Mouse (Mus musculus): Measurements from ENCODE around the gene Myod1.

Myod1 gene

DNA sequence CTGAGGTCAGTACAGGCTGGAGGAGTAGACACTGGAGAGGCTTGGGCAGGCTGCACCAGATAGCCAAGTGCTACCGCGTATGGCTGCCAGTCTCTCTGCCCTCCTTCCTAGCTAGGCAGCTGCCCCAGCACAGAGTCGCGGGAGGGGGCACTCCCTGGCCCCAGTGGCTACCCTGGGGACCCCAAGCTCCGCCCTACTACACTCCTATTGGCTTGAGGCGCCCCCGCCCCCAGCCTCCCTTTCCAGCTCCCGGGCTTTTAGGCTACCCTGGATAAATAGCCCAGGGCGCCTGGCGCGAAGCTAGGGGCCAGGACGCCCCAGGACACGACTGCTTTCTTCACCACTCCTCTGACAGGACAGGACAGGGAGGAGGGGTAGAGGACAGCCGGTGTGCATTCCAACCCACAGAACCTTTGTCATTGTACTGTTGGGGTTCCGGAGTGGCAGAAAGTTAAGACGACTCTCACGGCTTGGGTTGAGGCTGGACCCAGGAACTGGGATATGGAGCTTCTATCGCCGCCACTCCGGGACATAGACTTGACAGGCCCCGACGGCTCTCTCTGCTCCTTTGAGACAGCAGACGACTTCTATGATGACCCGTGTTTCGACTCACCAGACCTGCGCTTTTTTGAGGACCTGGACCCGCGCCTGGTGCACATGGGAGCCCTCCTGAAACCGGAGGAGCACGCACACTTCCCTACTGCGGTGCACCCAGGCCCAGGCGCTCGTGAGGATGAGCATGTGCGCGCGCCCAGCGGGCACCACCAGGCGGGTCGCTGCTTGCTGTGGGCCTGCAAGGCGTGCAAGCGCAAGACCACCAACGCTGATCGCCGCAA is at the start of gene Myod1:
Gene Myod1, plus strand, starts transcription at position 303 of the 836 bp plus-strand sequence.
- no peak for DNase-seq (ENCODE audit: inconsistent ontology term)

DNA sequence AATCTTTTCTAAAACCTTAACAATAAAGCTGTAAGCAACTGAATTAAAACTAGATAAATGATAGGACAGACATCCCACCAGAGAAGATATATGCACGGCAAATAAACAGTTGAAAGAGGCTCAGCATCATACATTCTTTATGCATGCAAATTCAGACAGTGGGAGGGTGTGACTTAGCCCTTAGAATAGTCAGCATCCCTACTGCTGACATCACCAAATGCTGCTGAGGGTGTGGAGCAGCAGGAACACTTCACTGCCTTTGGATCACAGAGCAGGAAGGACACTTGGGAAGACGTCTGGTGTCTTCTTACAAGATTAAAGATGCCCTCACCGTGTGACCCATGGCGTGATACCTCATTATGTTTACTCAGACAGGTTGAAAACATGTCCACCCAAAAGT is 48.4 kb upstream of the Myod1 start:
- DNase-seq (ENCODE audit: inconsistent ontology term) = no peak

DNA sequence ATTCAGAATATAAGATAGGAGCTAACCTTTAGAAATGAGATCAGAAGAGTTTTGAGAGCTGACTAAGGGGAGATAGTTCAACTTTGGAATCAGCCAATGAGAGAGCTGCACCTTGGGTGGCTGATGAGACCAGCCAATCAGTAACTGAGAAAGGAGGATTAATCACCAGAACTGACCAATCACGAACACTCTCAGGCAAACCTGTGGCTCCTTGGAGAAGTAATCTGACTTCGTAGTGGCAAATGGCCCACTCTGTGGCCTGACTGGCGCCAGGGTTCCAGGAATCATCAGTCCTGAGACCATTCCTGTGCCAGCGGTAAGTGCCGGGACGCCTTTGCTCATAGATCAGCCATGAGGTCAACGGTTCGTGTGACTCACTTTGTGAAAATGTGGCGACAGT is 38.9 kb upstream of the Myod1 start:
- no peak for DNase-seq (ENCODE audit: inconsistent ontology term)

- no peak for DNase-seq (ENCODE audit: inconsistent ontology term)
Observed at GRCm38 (mm10) chr7:46339818-46340217, 36.5 kb upstream of the Myod1 start.

- no peak for DNase-seq (ENCODE audit: inconsistent ontology term)
Observed at GRCm38 (mm10) chr7:46340295-46340694, 36.0 kb upstream of the Myod1 start.

DNA sequence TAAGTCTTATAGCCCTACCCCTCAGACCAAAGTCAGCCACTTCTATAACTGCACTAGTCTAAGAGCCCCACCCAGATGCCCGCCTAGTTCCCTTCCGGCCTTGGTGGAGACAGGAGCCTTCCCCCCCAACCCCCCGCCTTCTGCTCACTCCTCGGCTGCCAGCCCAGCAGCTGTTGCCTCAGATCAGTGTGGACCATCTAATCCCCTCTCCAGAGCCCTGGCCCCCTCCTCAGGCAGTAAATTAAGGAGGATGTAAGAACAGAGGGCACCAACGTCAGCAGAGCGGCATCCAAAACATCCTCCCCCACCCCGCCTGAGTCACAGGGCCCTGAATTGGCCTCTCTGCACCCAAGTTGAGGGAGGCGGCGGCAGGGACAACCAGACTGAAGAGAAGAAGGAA is 34.8 kb upstream of the Myod1 start:
- DNase-seq (ENCODE audit: inconsistent ontology term) = no peak

GRCm38 (mm10) chr7:46347692-46348091 is 28.6 kb upstream of the Myod1 start:
- DNase-seq (ENCODE audit: inconsistent ontology term) = no peak

- DNase-seq (ENCODE audit: inconsistent ontology term) = no peak
Observed at GRCm38 (mm10) chr7:46348813-46349212, 27.5 kb upstream of the Myod1 start.

DNA sequence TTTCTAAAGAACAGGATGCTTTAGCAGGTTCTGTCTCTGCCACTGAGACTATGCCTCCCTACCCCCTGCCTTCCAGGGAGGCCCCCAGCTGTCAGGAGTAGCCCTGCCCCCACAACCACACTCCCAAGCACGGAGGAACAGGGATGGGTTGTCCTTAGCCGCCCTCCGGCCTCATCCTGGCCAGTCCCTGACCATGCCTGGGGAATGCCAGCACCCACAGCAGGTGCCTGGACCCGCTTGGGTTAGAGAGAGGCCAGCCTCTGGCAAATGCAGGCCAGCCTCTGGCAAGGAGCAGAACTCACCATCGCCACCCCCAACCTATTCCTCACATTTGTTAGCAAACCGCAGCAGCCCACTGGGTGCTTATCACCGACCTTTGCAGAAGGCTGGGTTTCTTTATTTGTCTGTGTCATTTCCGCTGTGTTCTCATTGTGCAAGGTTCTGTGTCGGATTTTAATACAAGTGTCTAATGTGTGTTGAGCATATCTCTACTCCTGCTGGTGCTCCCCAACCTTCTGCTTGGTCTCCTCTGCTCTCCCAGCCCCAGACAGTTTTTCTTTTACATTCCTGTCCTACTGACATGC is 26.1 kb upstream of the Myod1 start:
- DNase-seq (ENCODE audit: inconsistent ontology term) = no peak

- no peak for DNase-seq (ENCODE audit: inconsistent ontology term)
Observed at GRCm38 (mm10) chr7:46352748-46353147, 23.5 kb upstream of the Myod1 start.

DNA sequence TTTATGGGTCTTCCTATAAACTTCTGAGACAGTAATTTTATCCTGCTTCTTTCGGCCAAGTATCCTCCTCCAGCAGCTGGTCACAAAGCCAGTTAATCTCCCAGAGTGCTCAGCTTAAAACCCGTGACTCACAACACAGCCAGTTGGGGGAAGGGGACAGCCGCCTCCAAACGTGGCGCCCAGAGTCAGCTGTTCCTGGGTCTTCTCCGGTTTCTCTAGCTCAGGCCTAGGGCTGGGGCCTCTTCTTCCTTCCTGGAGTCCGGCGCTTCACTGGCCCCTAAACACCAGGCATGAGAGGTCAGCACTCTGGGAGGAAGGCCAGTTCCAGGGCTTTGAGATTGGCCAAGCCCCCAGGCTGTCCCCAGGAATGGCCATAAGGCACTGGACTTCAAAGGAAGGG is 23.1 kb upstream of the Myod1 start:
- DNase-seq (ENCODE audit: inconsistent ontology term) = no peak

GRCm38 (mm10) chr7:46353875-46354274 is 22.4 kb upstream of the Myod1 start:
- DNase-seq (ENCODE audit: inconsistent ontology term) = no peak

GRCm38 (mm10) chr7:46361776-46362175 is 14.5 kb upstream of the Myod1 start:
- no peak for DNase-seq (ENCODE audit: inconsistent ontology term)

DNA sequence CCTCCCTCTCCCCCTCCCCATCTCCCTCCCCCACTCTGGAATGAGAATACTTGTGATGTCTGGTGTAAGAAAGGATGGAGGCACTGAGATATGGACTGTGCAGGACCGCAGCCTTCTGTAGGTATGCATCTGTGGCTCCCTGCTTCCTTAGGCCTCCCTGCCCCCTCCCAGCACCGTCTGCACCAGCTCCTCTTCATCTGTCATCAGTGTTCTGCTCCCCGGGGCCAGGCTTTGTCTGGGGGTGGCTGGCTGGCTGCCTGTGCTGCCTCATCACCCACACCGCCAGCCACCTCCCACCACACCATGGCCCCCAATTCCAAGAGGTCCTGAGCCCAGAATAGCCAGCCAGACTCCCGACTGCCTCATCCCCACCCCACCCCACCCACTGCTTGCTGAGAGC is 12.1 kb upstream of the Myod1 start:
- DNase-seq (ENCODE audit: inconsistent ontology term) = no peak

GRCm38 (mm10) chr7:46365810-46366209 is 10.5 kb upstream of the Myod1 start:
- DNase-seq (ENCODE audit: inconsistent ontology term) = no peak

GRCm38 (mm10) chr7:46371104-46371503 is 5.2 kb upstream of the Myod1 start:
- no peak for DNase-seq (ENCODE audit: inconsistent ontology term)

DNA sequence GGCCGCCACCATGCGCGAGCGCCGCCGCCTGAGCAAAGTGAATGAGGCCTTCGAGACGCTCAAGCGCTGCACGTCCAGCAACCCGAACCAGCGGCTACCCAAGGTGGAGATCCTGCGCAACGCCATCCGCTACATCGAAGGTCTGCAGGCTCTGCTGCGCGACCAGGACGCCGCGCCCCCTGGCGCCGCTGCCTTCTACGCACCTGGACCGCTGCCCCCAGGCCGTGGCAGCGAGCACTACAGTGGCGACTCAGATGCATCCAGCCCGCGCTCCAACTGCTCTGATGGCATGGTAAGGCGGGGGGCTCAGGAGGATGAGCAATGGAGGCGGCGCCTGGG is 703 bp downstream of the Myod1 start:
- DNase-seq (ENCODE audit: inconsistent ontology term) = peak; percentile 27

DNA sequence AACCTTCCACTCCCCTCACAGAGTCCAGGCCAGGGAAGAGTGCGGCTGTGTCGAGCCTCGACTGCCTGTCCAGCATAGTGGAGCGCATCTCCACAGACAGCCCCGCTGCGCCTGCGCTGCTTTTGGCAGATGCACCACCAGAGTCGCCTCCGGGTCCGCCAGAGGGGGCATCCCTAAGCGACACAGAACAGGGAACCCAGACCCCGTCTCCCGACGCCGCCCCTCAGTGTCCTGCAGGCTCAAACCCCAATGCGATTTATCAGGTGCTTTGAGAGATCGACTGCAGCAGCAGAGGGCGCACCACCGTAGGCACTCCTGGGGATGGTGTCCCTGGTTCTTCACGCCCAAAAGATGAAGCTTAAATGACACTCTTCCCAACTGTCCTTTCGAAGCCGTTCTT is 1.8 kb downstream of the Myod1 start:
- no peak for DNase-seq (ENCODE audit: inconsistent ontology term)

GRCm38 (mm10) chr7:46378983-46379382 is 2.7 kb downstream of the Myod1 start:
- DNase-seq (ENCODE audit: inconsistent ontology term) = peak; percentile 61

DNA sequence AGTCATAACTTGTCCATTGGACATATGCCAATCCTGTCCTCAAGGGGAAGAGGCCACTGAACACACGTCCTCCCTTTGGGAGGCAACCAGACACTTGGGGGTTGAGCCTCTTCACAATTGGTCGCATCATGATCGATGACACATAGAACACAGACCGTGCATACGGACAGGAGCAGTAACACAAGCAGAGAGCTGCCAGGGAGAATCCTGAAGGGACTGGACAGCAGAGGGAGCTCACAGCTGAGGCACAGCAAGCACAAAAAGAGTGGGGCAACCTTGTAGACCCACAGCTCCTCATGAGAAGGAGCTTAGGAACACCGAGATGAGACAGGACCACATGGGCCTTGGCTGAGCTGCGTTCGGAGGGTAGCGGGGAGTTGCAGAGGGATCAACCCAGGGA is 4.4 kb downstream of the Myod1 start:
- no peak for DNase-seq (ENCODE audit: inconsistent ontology term)

DNA sequence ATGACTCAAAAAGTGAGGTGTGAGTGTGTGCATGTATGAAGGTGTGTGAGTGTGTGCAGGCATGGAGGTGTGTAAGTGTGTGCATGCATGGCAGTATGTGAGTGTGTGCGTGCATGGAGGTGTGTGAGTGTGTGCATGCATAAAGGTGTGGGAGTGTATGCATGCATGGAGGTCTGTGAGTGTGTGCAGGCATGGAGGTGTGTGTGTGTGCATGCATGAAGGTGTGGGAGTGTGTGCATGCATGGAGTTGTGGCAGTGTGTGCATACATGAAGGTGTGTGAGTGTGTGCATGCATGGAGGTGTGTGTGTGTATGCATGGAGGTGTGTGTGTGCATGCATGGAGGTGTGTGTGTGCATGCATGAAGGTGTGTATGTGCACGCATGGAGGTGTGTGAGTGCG is 11.2 kb downstream of the Myod1 start:
- DNase-seq (ENCODE audit: inconsistent ontology term) = no peak

- no peak for DNase-seq (ENCODE audit: inconsistent ontology term)
Observed at GRCm38 (mm10) chr7:46389456-46390085, 13.3 kb downstream of the Myod1 start.

DNA sequence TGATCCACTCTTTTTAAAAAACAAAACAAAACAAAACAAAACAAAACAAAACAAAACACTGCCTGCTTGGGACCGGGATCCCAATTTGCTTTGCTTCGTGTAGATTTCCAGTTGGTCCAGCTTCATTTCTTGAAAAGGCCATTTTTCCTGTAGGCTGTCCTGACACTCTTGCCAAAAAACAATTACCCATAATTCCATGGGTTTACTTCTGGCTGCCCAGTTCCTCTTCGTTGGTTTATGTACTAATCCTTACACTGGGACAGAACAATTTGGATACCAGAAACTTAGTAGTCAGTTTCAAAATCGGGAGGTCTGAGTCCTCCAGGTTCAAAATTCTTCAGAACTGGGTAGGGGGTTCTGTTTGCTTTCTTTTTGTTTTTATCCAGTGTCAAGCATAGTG is 14.0 kb downstream of the Myod1 start:
- DNase-seq (ENCODE audit: inconsistent ontology term) = no peak
